Mouse (Mus musculus) CH12F3 (cell line): ENCODE data around the gene Krt33a.

Experiments used
- in situ Hi-C: fragments of 300-500 bp; cut with MboI; formaldehyde crosslinking; loops from 2 replicates; pipeline ENCODE4 v1.14.3; 2020; ENCODE audit warnings: low sequenced_read_pairs

Krt33a gene

DNA sequence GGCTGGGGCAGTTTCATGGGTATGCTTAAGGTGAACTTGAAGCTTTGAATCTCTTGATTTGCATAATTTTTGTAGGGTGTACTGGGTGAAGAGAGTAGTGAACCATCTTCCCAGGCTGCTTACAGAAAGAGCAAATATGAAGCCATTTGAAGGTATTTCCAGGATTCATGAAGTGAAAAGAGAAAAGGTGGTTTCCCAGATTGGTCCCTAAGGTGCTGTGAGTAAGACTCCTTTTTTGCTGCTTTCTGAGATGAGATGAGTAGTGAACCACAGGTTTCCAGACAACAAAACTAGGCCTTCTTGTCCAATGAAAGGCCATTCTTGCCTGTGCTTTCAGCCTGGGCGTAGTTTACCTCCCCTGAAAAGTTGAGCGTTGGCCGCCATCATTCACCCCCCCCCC lies 27.5 kb downstream of the Krt33a start:
- in situ Hi-C loops: no loop called here

DNA sequence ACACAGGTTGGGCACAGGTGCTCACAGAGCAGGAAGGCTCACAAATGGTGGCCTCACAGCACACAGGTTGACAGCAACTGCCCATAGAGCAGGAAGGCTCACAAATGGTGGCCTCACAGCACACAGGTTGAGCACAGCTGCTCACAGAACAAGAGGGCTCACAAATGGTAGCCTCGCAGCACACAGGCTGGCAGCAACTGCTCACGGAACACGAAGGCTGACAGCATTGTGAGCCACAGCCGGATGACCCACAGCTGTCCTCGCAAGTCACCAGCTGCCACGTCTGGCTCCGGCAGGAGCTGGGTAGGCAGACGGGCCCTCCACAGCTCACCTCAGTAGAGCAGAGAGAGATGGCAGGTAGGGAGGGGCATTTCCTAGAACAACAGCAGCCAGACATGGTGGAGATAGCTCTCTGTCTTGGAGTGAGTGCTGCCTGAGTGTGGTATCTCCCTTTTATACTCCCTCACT lies 29.8 kb downstream of the Krt33a start, which contains the start of gene Krtap16-1:
TSS of gene Krtap16-1 (minus strand) at position 418 of the 468 bp plus-strand sequence.
- in situ Hi-C loops: no loop called here

DNA sequence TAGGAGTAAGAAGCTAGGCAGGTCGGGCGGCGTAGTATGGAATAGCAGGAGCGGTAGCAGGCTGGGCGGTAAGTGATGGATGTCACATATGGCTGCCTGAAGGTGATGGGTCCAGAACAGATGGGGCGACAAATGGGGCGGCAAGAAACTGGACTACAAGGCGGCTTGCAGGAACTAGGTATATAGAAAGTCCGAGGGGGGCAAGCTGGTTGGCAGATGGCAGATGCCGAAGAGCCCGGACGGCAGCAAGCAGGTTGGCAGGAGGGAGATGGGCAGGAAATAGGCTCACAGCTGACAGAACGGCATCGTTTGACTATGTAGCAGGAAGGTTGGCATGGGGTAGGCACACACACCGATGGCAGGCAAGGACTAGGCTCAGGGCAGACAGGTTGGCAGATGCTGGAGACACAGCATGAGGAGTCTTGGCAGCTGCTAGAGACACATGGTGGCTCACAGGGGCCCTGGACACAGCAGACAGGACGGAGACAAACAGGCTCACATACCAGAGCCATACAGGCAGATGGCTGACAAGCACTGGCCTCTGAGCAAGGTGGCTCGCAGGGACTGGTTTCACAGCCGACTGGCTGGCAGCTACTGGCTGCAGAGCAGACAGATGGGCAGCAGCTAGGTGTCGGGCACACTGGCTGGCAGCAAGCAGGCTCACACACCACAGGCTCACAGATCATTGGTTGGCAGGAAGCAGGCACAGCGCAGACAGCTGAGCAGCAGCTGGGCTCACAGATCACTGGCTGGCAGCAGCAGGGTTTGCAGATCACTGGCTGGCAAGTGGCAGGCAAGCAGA lies 30.5 kb downstream of the Krt33a start:
- in situ Hi-C loops: no loop called here

DNA sequence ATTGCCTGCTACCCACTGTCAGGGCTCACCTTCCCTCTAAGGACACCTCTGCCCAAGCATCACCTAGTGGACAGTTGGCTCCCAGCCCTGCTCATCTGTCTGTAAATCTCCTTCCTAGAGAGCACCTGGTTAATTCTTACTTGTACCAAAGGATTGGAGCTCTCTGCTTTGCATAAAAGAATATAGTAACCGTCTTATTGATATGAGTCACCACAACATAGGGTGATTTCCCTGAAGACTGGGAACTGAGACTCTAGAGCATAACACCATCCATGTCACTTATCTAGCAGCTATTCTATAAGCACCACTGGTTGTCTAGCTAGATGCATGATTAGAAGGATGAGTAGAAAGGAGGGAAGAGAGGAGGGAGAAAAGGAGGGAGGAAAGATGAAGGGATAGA lies 32.6 kb downstream of the Krt33a start:
- in situ Hi-C loops: no loop called here

DNA sequence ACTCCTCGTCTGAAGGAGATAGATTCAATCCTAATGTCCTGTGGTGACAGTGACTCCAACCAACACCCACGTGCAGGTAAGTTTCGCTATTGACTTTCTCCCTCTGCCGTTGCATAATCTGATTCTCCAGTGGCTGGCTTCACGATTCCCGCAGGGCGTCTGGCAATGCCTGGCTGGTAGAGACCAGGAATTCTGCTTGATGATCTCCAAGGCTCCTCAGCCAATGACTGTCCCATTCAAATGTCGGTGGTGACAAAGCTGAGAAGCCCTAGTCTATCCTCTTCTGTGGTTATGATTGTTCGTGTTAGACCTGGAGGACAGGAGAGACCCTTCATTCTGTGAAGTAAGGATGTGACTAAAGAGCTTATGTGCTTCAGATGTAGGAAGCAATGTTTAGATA lies 33.3 kb downstream of the Krt33a start:
- in situ Hi-C loops: no loop called here

DNA sequence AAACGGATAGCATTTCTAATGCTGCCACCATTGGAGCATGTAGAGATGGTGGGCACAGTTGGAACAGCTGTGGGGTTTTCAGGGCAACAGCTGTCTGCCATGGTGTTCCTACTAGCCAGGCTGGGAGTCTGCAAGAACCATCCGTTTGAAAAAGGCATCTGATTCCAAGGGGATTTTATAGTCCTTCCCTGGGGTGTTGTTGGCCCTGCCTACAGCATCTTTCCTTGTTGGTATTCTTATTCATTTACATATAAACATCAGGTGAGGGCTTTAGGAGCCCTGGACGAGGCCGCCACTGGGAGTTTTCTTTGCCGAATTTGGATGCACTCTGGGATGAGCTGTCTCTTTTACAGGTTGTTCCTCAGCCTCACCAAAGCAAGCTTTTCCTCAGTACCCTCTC lies 37.1 kb downstream of the Krt33a start, which contains the start of gene Krtap29-1:
TSS of gene Krtap29-1 (minus strand) at position 101 of the 400 bp plus-strand sequence.
- in situ Hi-C loops: no loop called here

DNA sequence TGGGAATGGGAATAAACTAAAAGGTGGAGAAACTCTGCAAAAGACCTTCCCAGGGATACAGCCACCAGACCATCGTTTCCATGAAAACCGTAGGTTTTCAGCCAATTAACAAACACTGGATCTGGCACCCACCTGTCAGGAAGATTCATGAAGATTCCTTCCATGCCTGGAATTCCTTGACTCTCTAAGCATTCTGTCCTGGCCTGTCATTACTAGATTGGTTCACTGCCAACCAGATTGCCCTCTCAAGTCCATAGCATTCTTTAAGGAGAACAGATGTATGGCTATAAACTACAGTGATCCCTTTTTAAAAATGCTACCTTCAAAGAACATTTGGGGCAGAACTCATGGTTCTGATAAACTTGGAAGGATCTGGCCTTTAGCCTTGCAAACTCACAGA lies 50.1 kb downstream of the Krt33a start:
- in situ Hi-C loops: no loop called here

DNA sequence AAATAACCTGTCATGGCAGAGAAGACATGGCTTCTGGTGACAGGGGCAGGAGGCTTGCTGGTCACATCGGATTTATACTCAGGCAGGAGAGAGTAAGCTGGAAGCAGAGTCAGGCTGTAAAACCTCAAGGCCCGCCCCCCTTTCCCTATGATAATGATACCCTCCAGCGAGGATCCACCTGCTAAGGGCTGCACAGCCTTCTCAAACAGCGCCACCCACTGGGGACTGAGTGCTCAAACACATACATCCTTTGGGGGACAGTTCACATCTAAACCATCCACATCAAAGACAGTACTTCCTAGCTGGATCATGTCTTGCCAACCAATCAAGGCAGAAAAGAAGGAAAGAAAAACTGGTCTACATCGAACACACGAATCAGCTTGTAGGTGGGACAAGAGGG lies 51.8 kb downstream of the Krt33a start:
- in situ Hi-C loops: no loop called here
